Mouse (Mus musculus) urinary bladder, postnatal 14 days (tissue): Measurements from ENCODE around the gene Hsp90ab1.

Source experiments
- DNase-seq: peaks from one replicate; pipeline ENCODE4 v3.0.0; 2021; ENCODE audit warnings: low spot score

The Hsp90ab1 gene

GRCm38 (mm10) chr17:45557998-45558862, 14.8 kb downstream of the Hsp90ab1 start:
- DNase-seq, result no peak

- DNase-seq, result no peak
These were observed 15.7 kb downstream of the Hsp90ab1 start for GRCm38 (mm10) chr17:45557246-45557824.

- DNase-seq, result no peak
These were observed 16.4 kb downstream of the Hsp90ab1 start for GRCm38 (mm10) chr17:45556514-45557245.

GRCm38 (mm10) chr17:45556107-45556489, 17.0 kb downstream of the Hsp90ab1 start:
- DNase-seq, result no peak

GRCm38 (mm10) chr17:45555452-45556106, 17.5 kb downstream of the Hsp90ab1 start, which contains the start of gene Nfkbie:
Gene Nfkbie (plus strand): TSS chr17:45555703.
- peak; percentile 96 for DNase-seq

- DNase-seq, result no peak
These were observed 18.7 kb downstream of the Hsp90ab1 start for GRCm38 (mm10) chr17:45554420-45554819.

GRCm38 (mm10) chr17:45553065-45553464, 20.0 kb downstream of the Hsp90ab1 start:
- no peak for DNase-seq

- peak; percentile 77 for DNase-seq
These were observed 21.1 kb downstream of the Hsp90ab1 start for GRCm38 (mm10) chr17:45551816-45552451.

- no peak for DNase-seq
These were observed 21.7 kb downstream of the Hsp90ab1 start for GRCm38 (mm10) chr17:45551249-45551796.

GRCm38 (mm10) chr17:45550253-45550652, 22.8 kb downstream of the Hsp90ab1 start:
- DNase-seq, result no peak

- DNase-seq, result no peak
These were observed 23.4 kb downstream of the Hsp90ab1 start, which contains the start of gene Tmem151b for GRCm38 (mm10) chr17:45549617-45550181. Gene Tmem151b (minus strand): TSS chr17:45549677.

- DNase-seq, result no peak
These were observed 24.2 kb downstream of the Hsp90ab1 start for GRCm38 (mm10) chr17:45548541-45549512.

- DNase-seq, result no peak
These were observed 25.4 kb downstream of the Hsp90ab1 start for GRCm38 (mm10) chr17:45547461-45548190.

- no peak for DNase-seq
These were observed 26.1 kb downstream of the Hsp90ab1 start for GRCm38 (mm10) chr17:45546941-45547340.

- DNase-seq, result no peak
These were observed 27.7 kb downstream of the Hsp90ab1 start for GRCm38 (mm10) chr17:45545278-45545961.

GRCm38 (mm10) chr17:45544873-45545277, 28.2 kb downstream of the Hsp90ab1 start:
- DNase-seq, result no peak

- DNase-seq, result no peak
These were observed 28.8 kb downstream of the Hsp90ab1 start for GRCm38 (mm10) chr17:45544001-45544872.
